Mouse (Mus musculus) lung, embryonic 14.5 days (tissue): ENCODE measurements around the gene Zfp446. TPM values are rescaled to one million over a fixed set of nuclear protein-coding genes. Genes with fewer than 3 reads are reported as not detected.
A peak's percentile ranks its signal among the peaks of the same experiment; 100 is the strongest.

Experiments used
- ATAC-seq: fragments of 200-750 bp; cut with Nextera tagmentation; 2 replicates; pipeline ENCODE4 v1.8.0; 2017; ENCODE audit warnings: mild to moderate bottlenecking, moderate TSS enrichment, moderate library complexity; ENCODE audit not compliant: insufficient read depth
- DNase-seq: peaks from one replicate; pipeline ENCODE4 v3.0.0-alpha.2; 2015
- H3K27ac ChIP-seq: fragments of 300-500 bp; sonication (generic); 2 replicates; pipeline ENCODE4 v1.5.1; 2014; ENCODE audit warnings: low read depth, mild to moderate bottlenecking, moderate library complexity
- H3K27me3 ChIP-seq: fragments of 300-500 bp; sonication (generic); 2 replicates; pipeline ENCODE4 v1.6.1; 2014; ENCODE audit warnings: low read length, control low read depth; ENCODE audit not compliant: insufficient read depth
- H3K36me3 ChIP-seq: fragments of 300-500 bp; sonication (generic); 2 replicates; pipeline ENCODE4 v1.6.1; 2014; ENCODE audit warnings: control low read depth; ENCODE audit not compliant: insufficient read depth
- H3K4me1 ChIP-seq: fragments of 300-500 bp; sonication (generic); 2 replicates; pipeline ENCODE4 v1.6.1; 2014; ENCODE audit warnings: antibody characterized with exemption, control low read depth; ENCODE audit not compliant: insufficient read depth
- H3K4me2 ChIP-seq: fragments of 300-500 bp; sonication (generic); 2 replicates; pipeline ENCODE4 v1.6.1; 2014; ENCODE audit warnings: mild to moderate bottlenecking
- H3K4me3 ChIP-seq: fragments of 300-500 bp; sonication (generic); 2 replicates; pipeline ENCODE4 v1.5.1; 2014; ENCODE audit warnings: low read depth, low read length
- H3K9ac ChIP-seq: fragments of 300-500 bp; sonication (generic); 2 replicates; pipeline ENCODE4 v1.6.1; 2014
- H3K9me3 ChIP-seq: fragments of 300-500 bp; sonication (generic); 2 replicates; pipeline ENCODE4 v1.6.1; 2016; ENCODE audit warnings: low read depth, low read length, control low read depth
- CTCF ChIP-seq: IDR thresholded peaks from 2 replicates; pipeline ENCODE4 v1.5.1; 2016; ENCODE audit warnings: antibody characterized with exemption, low read depth
- WGBS: fragments of 180-500 bp; shearing (Covaris S2); extraction: QIAGEN DNeasy Blood & Tissue Kit; methylation state at CpG from one replicate; pipeline ENCODE4 v1.1.7; 2014; 5-methylcytosine and 5-hydroxymethylcytosine counted together
- polyA plus RNA-seq: library from polyadenylated mRNA; unstranded; fragments of >200 nt; fragmentation: Nextera tagmentation; extraction: Ambion mirVana; gene quantifications from 2 replicates; pipeline ENCODE4 v1.2.1, GENCODE M21; 2014

Zfp446 gene
- polyA plus RNA-seq, 1 experiment from 2014 or later: 8.1 TPM

- Histone ChIP-seq H3K4me3 (peak within 1 kb of the TSS; percentile 90), H3K4me1 (peaks cover 8% of the 10 kb centered on the region), H3K4me2 (peak within 1 kb of the TSS; percentile 77), H3K9ac (peak within 1 kb of the TSS; percentile 92), H3K9me3 (no peaks in the 10 kb centered on the region), H3K27me3 (no peaks in the 10 kb centered on the region), H3K36me3 (peaks cover 23% of the 10 kb centered on the region), H3K27ac (peak within 1 kb of the TSS; percentile 92)
- no peak for TF ChIP-seq CTCF
- 0% methylated on average over 23 of the region's 23 CpGs for WGBS
- ATAC-seq (peak; percentile 91), DNase-seq (peak; percentile 94)
Observed at GRCm38 (mm10) chr7:12965678-12966091, 12.0 kb upstream of the Zfp446 start, which contains the start of gene Zfp324. Gene Zfp324, plus strand, starts transcription at chr7:12965838.

- Histone ChIP-seq H3K27me3 (no peaks in the 10 kb centered on the region), H3K9ac (peak overlapping the region; percentile 92), H3K36me3 (peaks cover 29% of the 10 kb centered on the region), H3K9me3 (no peaks in the 10 kb centered on the region), H3K4me2 (peak overlapping the region; percentile 77), H3K4me3 (peak overlapping the region; percentile 90), H3K27ac (peak overlapping the region; percentile 92), H3K4me1 (peaks cover 8% of the 10 kb centered on the region)
- DNase-seq: peak; percentile 70
- peak; percentile 62 for ATAC-seq
- no peak for TF ChIP-seq CTCF
- under 1% methylated on average over 29 of the region's 29 CpGs for WGBS
Observed at GRCm38 (mm10) chr7:12966104-12966845, 11.4 kb upstream of the Zfp446 start.

DNA sequence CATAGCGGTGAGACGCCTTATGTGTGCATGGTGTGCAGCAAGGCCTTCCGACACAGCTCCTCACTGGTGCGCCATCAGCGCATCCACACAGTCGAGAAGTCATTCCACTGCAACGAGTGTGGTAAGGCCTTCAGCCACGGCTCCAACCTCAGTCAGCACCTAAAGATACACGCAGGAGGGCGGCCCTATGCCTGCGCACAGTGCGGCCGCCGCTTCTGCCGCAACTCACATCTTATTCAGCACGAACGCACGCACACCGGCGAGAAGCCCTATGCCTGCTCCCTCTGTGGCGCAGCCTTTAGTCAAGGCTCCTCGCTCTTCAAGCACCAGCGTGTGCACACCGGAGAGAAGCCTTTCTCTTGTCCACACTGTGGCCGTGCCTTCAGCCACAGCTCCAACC, 6.7 kb upstream of the Zfp446 start:
- Histone ChIP-seq H3K4me3 (no peak overlapping the region), H3K9me3 (no peaks in the 10 kb centered on the region), H3K27ac (no peak overlapping the region), H3K27me3 (no peaks in the 10 kb centered on the region), H3K4me2 (no peak overlapping the region), H3K4me1 (peaks cover 5% of the 10 kb centered on the region; the same call in 1 of the 2 replicates), H3K36me3 (peaks cover 49% of the 10 kb centered on the region), H3K9ac (no peak overlapping the region)
- no peak for TF ChIP-seq CTCF
- DNase-seq: no peak
- ATAC-seq: no peak
- WGBS: 94% methylated on average over 25 of the region's 25 CpGs

DNA sequence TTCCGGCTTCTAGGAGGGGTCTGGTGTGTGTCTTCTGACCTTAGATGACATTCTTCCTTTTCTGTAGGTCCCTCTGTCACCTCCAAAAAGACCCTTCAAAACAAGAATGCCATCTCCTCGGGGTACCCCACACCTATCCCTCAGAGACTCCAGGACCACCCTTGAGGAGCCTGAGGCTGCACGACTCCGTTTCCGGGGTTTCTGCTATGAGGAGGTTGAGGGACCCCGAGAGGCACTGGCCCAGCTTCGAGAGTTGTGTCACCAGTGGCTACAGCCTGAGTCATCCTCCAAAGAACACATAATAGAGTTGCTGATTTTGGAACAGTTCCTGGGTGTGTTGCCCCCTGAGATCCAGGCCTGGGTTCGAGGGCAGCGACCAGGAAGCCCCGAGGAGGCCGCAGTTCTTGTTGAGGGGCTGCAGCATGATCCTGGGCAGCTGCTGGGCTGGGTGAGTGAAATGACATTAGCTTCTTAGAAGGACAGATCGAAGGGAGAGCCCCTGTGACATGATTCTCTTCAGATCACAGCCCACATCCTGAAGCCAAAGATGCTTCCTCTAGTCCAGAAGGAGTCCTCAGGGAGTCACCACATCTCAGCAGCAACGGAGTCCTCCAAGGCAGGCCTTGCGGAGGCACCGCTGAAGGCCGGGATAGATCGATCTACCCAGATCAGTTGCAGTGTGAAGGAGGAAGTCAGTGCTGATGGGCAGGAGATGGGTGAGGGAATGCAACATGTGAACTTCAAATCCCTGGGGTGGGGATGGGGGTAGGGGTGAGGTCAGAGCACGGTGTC, 1.5 kb downstream of the Zfp446 start:
- DNase-seq: no peak
- H3K4me1 ChIP-seq: no peaks in the 10 kb centered on the region

GRCm38 (mm10) chr7:12979776-12980175, 2.1 kb downstream of the Zfp446 start:
- TF ChIP-seq CTCF: no peak
- H3K36me3 ChIP-seq: 0 out of 2 replicates have a peak, but pooled peaks cover 4% of the 10 kb centered on the region
- H3K4me2 ChIP-seq: no peak overlapping the region
- H3K27ac ChIP-seq: no peak overlapping the region
- no peak overlapping the region for H3K4me3 ChIP-seq
- no peaks in the 10 kb centered on the region for H3K4me1 ChIP-seq
- ATAC-seq (no peak), DNase-seq (peak; percentile 12)
- no peak overlapping the region for H3K9ac ChIP-seq
- H3K27me3 ChIP-seq: no peaks in the 10 kb centered on the region
- H3K9me3 ChIP-seq: no peaks in the 10 kb centered on the region
- WGBS: 66% methylated on average over 6 of the region's 6 CpGs

More for the DNA sequence above, 1.5 kb downstream of the Zfp446 start:
- no peak for TF ChIP-seq CTCF
- 84% methylated on average over 18 of the region's 18 CpGs for WGBS
- Histone ChIP-seq H3K9ac (peak overlapping the region; percentile 78), H3K9me3 (no peaks in the 10 kb centered on the region), H3K27ac (peak overlapping the region; percentile 93), H3K27me3 (no peaks in the 10 kb centered on the region), H3K4me2 (peak overlapping the region; percentile 90), H3K4me3 (peak overlapping the region; percentile 60; the same call in 1 of the 2 replicates), H3K36me3 (0 out of 2 replicates have a peak, but pooled peaks cover 4% of the 10 kb centered on the region)
- no peak for ATAC-seq

GRCm38 (mm10) chr7:12980291-12980690, 2.6 kb downstream of the Zfp446 start:
- H3K9me3 ChIP-seq: no peaks in the 10 kb centered on the region
- no peak overlapping the region for H3K4me2 ChIP-seq
- H3K4me3 ChIP-seq: no peak overlapping the region
- WGBS: 74% methylated on average over 7 of the region's 7 CpGs
- H3K27me3 ChIP-seq: no peaks in the 10 kb centered on the region
- no peak overlapping the region for H3K27ac ChIP-seq
- H3K9ac ChIP-seq: no peak overlapping the region
- TF ChIP-seq CTCF: no peak
- H3K4me1 ChIP-seq: no peaks in the 10 kb centered on the region
- 0 out of 2 replicates have a peak, but pooled peaks cover 4% of the 10 kb centered on the region for H3K36me3 ChIP-seq
- DNase-seq: no peak
- ATAC-seq: no peak

DNA sequence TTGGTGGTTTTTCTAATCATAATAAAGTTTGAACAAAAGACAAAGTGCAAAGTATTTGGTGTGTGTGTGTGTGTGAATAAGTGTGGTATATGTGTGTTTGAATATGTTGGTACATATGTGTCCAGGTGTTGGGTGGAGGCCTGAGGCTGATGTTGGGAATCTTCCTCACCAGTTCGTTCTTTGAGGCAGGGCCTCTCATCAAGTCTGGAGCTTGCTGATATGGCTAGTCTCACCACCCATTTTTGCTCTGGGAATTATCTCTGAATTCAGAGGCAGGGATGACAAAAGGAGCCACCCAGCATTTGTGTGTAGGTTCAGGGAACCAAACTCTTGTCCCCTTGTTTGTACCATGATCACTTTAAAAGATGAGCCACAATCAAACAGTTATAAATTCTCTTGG, 8.1 kb downstream of the Zfp446 start:
- WGBS: 83% methylated on average over 1 of the region's 1 CpGs
- Histone ChIP-seq H3K27me3 (no peaks in the 10 kb centered on the region), H3K9ac (no peak overlapping the region)

More for the DNA sequence above, 8.1 kb downstream of the Zfp446 start:
- TF ChIP-seq CTCF: no peak
- DNase-seq: no peak
- H3K27ac ChIP-seq: no peak overlapping the region
- no peak overlapping the region for H3K4me3 ChIP-seq
- H3K9me3 ChIP-seq: no peaks in the 10 kb centered on the region
- ATAC-seq: no peak
- H3K36me3 ChIP-seq: 0 out of 2 replicates have a peak, but pooled peaks cover 4% of the 10 kb centered on the region
- no peak overlapping the region for H3K4me2 ChIP-seq
- H3K4me1 ChIP-seq: no peaks in the 10 kb centered on the region
